Mouse (Mus musculus) embryo, embryonic 10 days (tissue): ENCODE results near the gene Cnst.

Source experiments
- DNase-seq: peaks from one replicate; pipeline ENCODE4 v3.0.0-alpha.2; 2015; ENCODE audit warnings: low spot score

Cnst gene

DNA sequence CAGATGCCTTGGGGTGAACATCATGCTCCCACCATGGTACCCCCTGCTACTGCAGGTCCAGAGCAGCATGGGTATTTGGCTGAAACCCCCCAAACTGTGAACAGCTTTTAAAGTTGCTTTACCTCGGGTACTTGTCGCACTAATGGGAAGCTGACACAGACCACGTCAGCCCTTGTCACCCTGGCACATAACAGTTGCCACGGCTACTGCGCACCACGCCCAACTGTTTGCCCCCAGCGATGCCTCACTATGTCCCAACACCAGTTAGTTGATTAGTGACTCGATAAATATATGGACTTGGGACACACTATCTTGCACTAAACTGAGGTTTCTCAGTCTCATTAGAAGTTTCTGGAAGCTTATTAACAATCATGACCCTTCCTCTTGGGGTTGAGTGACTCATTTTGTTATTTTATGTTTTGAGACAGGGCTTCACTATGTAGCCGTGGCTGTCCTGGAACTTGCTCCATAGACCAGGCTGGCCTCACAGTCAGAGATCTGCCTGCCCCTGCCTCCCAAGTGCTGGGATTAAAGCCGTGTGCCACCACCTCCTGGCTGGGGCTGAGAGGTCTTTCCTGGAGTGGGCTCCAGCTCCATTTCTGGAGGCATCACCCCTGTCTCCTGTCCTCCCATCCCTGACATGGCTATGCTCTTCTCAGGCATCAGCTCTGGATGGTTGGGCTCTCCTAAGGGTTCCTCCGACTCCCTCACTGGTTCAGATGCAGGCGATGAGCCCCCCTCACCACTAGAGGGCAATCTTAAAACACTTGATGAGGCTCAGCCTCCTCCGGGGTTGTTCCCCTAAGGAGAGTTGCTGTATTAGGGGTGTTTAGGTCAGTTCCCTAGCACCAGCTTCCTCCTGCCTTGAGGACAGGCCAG lies 99.2 kb downstream of the Cnst start:
- peak; percentile 93 for DNase-seq

DNA sequence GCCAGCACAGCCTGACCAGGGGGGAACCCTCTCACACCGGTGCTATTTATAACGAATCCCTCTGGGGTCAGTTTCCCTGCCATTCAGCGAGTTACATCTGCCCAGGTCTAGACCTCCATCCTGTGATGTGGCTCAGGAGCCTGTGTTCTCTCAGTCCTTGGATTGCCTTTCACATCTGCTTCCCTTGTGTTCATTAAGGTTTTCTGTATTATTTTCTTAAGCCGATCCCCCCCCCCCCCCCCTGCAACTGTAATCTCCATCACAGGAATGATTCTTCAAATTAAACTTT lies 99.8 kb downstream of the Cnst start:
- DNase-seq: no peak

DNA sequence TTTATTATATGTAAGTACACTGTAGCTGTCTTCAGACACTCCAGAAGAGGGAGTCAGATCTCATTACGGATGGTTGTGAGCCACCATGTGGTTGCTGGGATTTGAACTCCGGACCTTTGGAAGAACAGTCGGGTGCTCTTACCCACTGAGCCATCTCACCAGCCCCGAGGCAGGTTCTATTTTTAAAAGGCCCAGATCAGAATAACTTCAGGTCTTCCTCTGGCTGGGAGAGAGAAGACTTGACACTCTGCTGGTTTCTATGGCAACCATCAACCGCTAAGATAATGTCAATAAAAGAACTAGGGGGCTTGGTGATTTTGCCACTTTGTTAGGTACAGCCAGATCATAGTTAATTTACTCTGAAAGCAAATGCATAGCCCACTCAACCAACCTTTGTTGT lies 102.5 kb downstream of the Cnst start:
- DNase-seq: peak; percentile 14

DNA sequence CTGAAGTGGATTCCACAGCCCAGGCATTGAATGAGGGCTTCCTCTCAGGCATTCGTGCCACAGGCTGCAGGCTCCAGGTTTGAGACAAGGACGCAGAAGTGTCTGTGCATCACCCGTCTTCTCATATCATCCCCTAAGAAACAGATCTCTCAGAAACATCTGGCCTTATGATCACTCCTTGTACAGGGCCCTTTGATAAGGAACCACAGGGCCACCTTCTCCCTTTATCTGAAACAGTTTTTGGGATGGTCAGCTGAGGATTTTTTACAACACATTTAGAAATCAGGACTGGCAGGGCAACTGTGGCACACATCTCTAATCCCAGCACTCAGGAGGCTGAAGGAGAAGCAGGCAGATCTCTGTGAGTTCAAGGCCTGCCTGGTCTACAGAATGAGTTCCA lies 103.2 kb downstream of the Cnst start:
- DNase-seq: no peak

DNA sequence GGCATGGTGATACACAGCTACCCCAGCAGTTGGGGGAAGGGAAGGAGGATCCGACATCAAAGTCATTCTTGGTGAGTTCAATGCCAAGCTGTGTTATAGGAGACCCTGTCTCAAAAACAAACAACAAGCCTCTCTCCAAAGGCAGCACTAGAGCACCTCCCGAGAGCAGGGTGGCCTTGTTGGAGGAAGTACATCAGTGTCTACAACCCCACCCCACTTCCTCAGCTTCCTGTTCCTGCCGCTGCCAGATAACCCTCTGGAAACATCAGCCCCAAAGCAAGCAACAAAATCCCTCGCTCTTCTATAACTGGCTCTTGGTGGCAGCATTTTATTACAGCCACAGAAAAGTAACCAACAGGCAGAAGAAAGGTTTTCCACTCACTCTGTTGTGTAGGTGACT lies 104.1 kb downstream of the Cnst start:
- DNase-seq: no peak

DNA sequence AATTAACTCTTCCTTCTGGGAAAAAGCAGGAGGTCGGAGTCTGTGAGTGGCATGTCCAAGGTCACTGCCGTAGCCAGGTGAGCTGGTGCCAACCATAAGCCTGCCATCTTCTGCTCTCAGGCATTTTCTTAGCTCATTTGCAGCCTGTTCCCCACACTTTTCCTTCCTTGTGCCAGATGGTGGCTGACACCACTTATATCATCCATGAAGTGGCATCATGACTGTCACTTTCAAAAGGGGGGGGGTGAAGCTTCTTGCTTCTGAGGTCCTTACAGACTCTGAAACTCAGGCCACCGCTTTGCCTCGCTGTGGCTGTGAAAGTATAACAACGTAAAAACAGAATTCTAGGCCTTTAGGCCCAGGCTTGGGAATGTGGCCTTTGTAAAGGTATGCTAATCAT lies 105.1 kb downstream of the Cnst start:
- no peak for DNase-seq

DNA sequence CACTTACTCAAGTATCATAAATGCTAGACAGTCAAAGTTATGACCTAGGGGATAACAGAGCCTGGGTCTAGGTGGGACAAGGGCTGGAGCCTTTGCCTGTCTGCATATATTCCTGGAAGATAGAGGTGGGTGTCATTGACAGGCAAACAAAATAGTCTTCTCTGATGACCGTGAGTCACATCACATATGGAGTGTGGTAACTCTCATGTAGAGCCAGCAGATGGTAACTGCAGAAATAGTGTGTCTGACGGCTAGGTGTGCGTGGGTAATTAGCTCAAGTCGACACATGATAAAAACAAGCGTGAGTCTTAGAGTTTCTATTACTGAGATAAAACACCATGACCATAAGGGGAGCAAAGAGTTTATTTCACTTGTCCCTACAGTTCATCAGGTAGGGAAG lies 116.9 kb downstream of the Cnst start:
- no peak for DNase-seq

DNA sequence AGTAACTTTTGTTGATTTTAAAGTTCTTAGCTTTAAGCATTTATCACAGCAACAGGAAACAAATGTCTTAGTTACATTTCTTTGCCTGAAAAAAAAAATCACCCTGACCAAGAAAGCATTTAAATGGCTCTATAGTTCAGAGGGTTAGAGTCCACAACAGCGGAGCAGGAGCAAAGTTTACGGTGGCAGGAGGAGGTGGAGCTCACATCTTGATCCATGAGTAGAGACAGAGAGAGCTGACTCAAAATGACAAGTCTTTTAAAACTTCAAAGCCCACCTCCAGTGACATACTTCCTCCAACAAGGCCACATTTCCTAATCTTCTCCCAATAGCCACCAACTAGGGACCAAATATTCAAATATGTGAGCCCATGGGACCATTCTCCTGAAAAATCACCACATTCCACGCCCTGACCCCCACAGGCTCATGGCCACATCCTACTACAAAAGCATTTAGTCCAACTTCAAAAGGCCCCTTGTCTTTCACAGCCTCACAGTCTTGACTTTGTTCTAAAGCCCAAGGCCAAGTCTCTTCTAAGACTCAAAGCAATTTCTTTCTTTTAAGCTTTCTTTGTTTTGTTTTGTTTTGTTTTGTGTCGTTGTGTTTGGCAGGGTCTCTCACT lies 118.2 kb downstream of the Cnst start:
- no peak for DNase-seq

DNA sequence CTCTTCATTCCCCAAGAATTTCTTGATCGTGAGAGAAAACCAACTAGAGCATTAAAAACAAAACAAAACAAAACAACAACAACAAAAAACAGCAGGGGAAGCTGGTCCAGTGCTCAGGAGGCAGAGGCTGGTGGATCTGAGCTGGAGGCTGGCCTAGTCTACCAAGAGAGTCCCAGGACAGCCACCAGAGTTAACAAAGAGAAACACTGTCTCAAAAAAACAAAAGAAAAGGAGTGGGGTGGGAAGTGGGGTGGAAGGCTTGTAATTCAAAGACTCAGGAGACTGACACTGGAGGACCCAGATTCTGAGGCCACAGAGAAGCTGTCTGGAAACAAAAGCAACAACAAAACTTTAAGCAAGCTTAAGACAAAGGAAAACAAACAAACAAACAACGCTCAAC lies 120.8 kb downstream of the Cnst start:
- no peak for DNase-seq

DNA sequence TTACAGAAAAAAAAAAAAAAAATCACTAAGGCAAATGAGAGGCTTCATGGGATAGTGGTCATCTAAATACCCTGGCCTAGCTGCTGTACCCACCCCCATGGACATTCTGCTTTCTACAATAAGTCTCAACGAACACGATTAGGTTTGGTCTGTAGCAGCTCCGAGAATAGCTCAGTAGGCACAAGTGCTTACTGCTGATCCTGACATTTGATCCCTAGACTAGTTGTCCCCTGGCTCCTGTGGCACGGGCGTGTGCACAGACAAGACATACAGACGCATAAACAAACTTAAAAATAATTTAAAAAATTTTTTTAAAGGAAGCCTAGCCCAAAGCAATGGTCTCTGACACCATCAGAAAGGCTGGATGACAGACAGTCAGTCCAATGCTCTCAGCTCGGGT lies 121.3 kb downstream of the Cnst start:
- DNase-seq: peak; percentile 46

DNA sequence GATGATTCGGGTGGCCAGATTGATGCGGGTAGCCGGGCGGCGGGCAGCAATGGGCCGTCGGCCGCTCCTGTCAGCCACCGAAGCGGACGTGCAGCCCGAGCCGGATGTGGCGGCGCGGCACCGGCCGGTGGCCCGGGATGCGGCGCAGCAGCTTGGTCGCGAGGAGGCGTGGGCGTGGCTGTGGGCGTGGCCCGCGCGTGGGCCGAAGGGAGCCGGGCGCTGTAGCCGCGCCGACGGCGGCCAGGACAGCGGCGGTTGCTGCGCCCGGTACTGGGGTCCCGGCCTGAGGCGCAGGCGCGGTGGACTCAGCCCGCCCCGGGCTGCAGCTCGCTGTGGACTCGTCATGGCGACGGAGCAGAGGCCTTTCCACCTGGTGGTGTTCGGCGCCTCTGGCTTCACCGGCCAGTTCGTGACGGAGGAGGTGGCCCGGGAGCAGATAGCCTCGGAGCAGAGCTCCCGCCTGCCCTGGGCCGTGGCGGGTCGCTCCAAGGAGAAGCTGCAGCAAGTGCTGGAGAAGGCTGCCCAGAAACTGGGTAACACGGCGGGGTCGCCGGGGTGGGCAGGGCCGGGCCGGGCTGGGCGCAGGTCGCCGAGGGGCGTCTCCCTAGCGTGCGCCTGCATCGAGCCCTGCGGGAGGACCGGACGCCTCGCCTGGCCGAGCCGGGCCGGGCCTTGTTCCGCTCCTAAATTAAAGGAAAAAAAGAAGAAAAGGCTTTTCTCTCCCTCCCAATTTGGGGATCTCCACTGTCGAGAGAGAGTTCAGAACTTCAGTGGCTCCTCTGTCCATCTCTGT lies 122.0 kb downstream of the Cnst start, which contains the start of gene Sccpdh:
TSS of gene Sccpdh (plus strand) at position 198 of the 793 bp plus-strand sequence.
- DNase-seq: peak; percentile 88

DNA sequence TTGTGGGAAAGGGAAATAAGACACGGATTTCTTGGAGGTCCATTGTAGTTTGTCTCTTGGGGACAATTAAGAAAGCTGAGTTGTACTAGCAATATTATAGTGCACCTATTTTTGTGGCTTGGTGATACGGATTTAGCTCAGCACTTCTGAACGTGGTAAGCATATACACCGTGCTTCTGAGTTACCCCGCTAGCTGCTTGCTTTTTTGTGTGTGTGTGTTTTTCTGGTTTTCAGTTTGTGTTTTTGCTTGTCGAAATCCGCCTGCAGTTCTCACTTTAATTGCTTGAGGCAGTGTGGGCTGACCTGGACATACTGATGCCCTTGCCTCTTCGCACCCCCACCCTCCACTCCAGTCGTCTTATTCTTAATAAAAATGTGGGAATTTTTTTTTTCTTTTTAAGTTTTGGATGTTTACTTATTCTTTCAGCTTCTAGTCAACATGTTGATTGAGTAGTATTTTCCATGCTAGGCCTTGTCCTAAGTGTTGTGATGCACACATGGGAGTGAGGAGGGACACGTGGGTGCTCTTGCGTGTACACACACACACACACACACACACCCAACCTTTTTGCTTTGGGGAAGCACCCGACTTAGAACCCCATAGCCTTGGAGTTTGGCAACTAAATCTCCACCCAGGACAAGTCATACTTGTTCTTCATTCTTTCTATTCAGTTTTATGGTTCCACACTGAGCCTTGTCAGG lies 122.8 kb downstream of the Cnst start:
- DNase-seq: peak; percentile 28

DNA sequence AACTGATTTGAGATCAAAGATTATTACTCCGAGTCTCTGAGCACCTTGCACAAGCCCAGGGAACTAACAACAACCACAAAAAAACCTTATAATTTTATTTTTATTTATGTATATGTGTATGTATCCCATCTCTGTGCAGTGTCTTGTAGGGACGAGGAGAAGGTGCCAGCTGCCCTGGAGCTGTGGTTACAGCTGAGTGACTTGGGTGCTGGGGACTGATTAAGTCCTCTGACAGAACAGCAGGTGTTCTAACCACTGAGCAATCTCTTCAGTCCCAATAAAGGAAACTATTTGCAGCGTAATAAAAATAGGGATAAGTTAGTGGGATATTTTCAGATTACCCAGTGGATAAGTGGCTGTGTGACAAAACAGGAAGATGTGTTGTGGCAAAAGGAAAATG lies 128.2 kb downstream of the Cnst start:
- DNase-seq: no peak

DNA sequence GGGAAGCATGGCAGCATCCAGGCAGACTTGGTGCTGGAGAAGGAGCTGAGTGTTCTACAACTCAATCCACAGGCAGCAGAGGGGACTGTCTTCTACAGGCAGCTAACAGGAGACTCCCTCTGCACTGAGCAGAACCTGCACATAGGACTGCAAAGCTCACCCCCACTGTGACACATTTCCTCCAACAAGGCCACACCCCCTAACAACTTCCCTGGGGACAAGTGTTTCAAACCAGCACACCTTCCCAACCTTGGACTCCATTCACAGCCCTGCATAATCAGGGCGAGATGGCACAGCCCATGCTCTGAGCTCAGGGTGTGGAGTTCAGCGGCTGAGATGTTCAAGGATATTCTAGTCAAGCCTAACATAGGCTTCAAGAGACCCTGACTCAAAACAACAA lies 130.9 kb downstream of the Cnst start:
- DNase-seq: no peak
